Comparison of ENCODE assay signal across 11 mouse cellular contexts in the genomic region with DNA sequence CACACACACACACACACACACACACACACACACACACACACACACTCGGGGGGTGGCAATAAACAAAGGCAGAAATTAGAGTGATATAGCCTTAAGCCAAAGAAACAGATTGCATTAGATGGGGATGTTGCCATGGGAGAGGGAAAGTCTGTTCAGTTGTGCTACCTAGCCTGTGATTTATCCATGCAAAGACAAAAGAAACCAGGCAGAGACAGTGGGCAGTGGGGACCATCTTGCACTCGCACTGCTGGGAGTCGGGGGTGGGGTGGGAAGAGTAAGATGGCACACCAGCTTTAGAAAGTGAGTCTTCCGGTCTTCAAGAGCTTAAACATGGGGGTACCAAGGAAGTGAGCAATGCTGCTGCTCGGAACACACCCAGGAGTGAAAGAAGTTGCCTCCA. TPM values are rescaled to one million over a fixed set of nuclear protein-coding genes. Genes with fewer than 3 reads are reported as not detected.
DNase-seq lines count a peak whose midpoint lies in the region; ATAC-seq and TF ChIP-seq lines count a peak whose summit lies in the region.
"Had no signal": no experiment of that assay in that cellular context is flagged by ENCODE, and none has a peak within 500 bp of the region (broad histone marks: within the 10 kb centered on the region; RNA-seq: fewer than 3 reads in every experiment).

No protein-coding gene starts in this region.

- 0 out of 2 replicates have a peak overlapping the region, but pooled peaks have one; percentile 20 for H3K27ac ChIP-seq in forebrain, embryonic 10.5 days
- no peak overlapping the region for H3K27ac ChIP-seq in forebrain, embryonic 13.5 days
- peak overlapping the region; percentile 93; the same call in 1 of the 2 replicates for H3K27ac ChIP-seq in liver, embryonic 15.5 days (replicated peaks)
- H3K27ac ChIP-seq: midbrain, embryonic 15.5 days had no signal

- no peak for DNase-seq in forebrain, embryonic 10.5 days (ENCODE audit: extremely low spot score, low spot score)
- peak; percentile 33 to 38 for DNase-seq in layer of hippocampus, adult 8-10 months (ENCODE audit: low spot score in 2 of 2)
- DNase-seq in layer of hippocampus, adult 9-10 months (ENCODE audit: low spot score) = no peak
- DNase-seq in brain, embryonic 14.5 days (ENCODE audit: low read depth) = peak; percentile 20
- DNase-seq in adrenal gland, postnatal 10 days = no peak
- no peak for DNase-seq in cerebellum, postnatal 25 days
- DNase-seq: cerebellum, postnatal 14 days; kidney, postnatal 4 days had no signal

- no peaks in the 10 kb centered on the region for H3K36me3 ChIP-seq in forebrain, embryonic 10.5 days (replicated peaks)
- H3K36me3 ChIP-seq in forebrain, embryonic 13.5 days (ENCODE audit: poor library complexity, severe bottlenecking) = no peaks in the 10 kb centered on the region
- H3K36me3 ChIP-seq in liver, embryonic 15.5 days (replicated peaks) = no peaks in the 10 kb centered on the region
- H3K36me3 ChIP-seq: midbrain, embryonic 15.5 days had no signal

- WGBS in forebrain, embryonic 10.5 days = 79% methylated on average over 5 of the region's 5 CpGs
- 78% methylated on average over 5 of the region's 5 CpGs for WGBS in forebrain, embryonic 13.5 days
- WGBS in liver, embryonic 15.5 days (ENCODE audit: insufficient replicate concordance) = 70% methylated on average over 5 of the region's 5 CpGs

- no peak overlapping the region for H3K4me2 ChIP-seq in forebrain, embryonic 13.5 days
- H3K4me2 ChIP-seq in liver, embryonic 15.5 days = peak overlapping the region; percentile 62

- ATAC-seq in forebrain, embryonic 13.5 days = no peak
- ATAC-seq in liver, embryonic 15.5 days (ENCODE audit: insufficient read depth) = no peak
- ATAC-seq: midbrain, embryonic 15.5 days had no signal

- no peaks in the 10 kb centered on the region for H3K9me3 ChIP-seq in forebrain, embryonic 10.5 days
- no peaks in the 10 kb centered on the region for H3K9me3 ChIP-seq in forebrain, embryonic 13.5 days (replicated peaks)
- no peaks in the 10 kb centered on the region for H3K9me3 ChIP-seq in liver, embryonic 15.5 days (replicated peaks)
- H3K9me3 ChIP-seq: midbrain, embryonic 15.5 days had no signal

- H3K27me3 ChIP-seq in forebrain, embryonic 10.5 days (ENCODE audit: poor library complexity, severe bottlenecking) = no peaks in the 10 kb centered on the region
- no peaks in the 10 kb centered on the region for H3K27me3 ChIP-seq in forebrain, embryonic 13.5 days
- H3K27me3 ChIP-seq in liver, embryonic 15.5 days = 0 out of 2 replicates have a peak, but pooled peaks cover 7% of the 10 kb centered on the region
- H3K27me3 ChIP-seq: midbrain, embryonic 15.5 days had no signal

- no peak for TF ChIP-seq CTCF in brain, embryonic 14.5 days (IDR thresholded peaks at IDR 0.05; ENCODE audit: borderline replicate concordance, extremely low read depth, insufficient read depth, insufficient read length)

- peaks cover 26% of the 10 kb centered on the region for H3K4me1 ChIP-seq in forebrain, embryonic 10.5 days
- H3K4me1 ChIP-seq in forebrain, embryonic 13.5 days = 0 out of 2 replicates have a peak, but pooled peaks cover 7% of the 10 kb centered on the region
- peaks cover 62% of the 10 kb centered on the region for H3K4me1 ChIP-seq in liver, embryonic 15.5 days (replicated peaks)
- H3K4me1 ChIP-seq: midbrain, embryonic 15.5 days had no signal

- TF ChIP-seq POLR2A in brain, embryonic 14.5 days (IDR thresholded peaks at IDR 0.05; ENCODE audit: borderline replicate concordance, extremely low read depth, insufficient read depth, insufficient read length, poor library complexity, severe bottlenecking) = no peak

- H3K9ac ChIP-seq in forebrain, embryonic 13.5 days = no peak overlapping the region
- H3K9ac ChIP-seq in liver, embryonic 15.5 days = no peak overlapping the region
- H3K9ac ChIP-seq: midbrain, embryonic 15.5 days had no signal

- H3K4me3 ChIP-seq in forebrain, embryonic 10.5 days = no peak overlapping the region
- no peak overlapping the region for H3K4me3 ChIP-seq in forebrain, embryonic 13.5 days
- H3K4me3 ChIP-seq in liver, embryonic 15.5 days (replicated peaks) = no peak overlapping the region
- H3K4me3 ChIP-seq: midbrain, embryonic 15.5 days had no signal

RNA-seq across cellular contexts. Expression of a gene that starts 14.0 kb away (rescaled TPM):
- polyA plus RNA-seq in forebrain, embryonic 10.5 days (2016; fragmentation: Nextera tagmentation; extraction: Ambion mirVana) = 42.1 and 44.8 TPM in 2 replicates
- 44.2 and 47.2 TPM in 2 replicates for polyA plus RNA-seq in forebrain, embryonic 13.5 days (2015; fragmentation: Nextera tagmentation; extraction: Ambion mirVana)
- 100 to 1,000 TPM in 1 of 4 experiments, 10 to 100 TPM in 3; 89.3 to 107 (median 96.8) TPM for total RNA-seq in layer of hippocampus, adult 8-10 months (2022)
- 100 and 112 TPM in 2 replicates for polyA plus RNA-seq in brain, embryonic 14.5 days (2012; rRNA removed)
- polyA plus RNA-seq in liver, embryonic 15.5 days (2015; fragmentation: Nextera tagmentation; extraction: Ambion mirVana) = 13.3 and 17.4 TPM in 2 replicates
- 10 to 100 TPM; 84.9 to 94.1 TPM for total RNA-seq in adrenal gland, postnatal 10 days (2021)

RNA-seq across cellular contexts. Expression of a gene that starts 22.5 kb away (rescaled TPM):
- 740 and 785 TPM in 2 replicates for polyA plus RNA-seq in forebrain, embryonic 10.5 days (2016; fragmentation: Nextera tagmentation; extraction: Ambion mirVana)
- 667 and 695 TPM in 2 replicates for polyA plus RNA-seq in forebrain, embryonic 13.5 days (2015; fragmentation: Nextera tagmentation; extraction: Ambion mirVana)
- 100 to 1,000 TPM; 235 to 288 (median 259) TPM for total RNA-seq in layer of hippocampus, adult 8-10 months (2022)
- polyA plus RNA-seq in brain, embryonic 14.5 days (2012; rRNA removed) = 147 and 167 TPM in 2 replicates
- 499 and 578 TPM in 2 replicates for polyA plus RNA-seq in liver, embryonic 15.5 days (2015; fragmentation: Nextera tagmentation; extraction: Ambion mirVana)
- total RNA-seq in adrenal gland, postnatal 10 days (2021) = 100 to 1,000 TPM; 300 to 322 TPM

Comparison
In these comparisons a context has a peak if more than half of its experiments do, and no peak if none do; other contexts are left out.
1. DNase-seq: peak in layer of hippocampus, adult 8-10 months (2 of 2) and brain, embryonic 14.5 days (single experiment); none in forebrain, embryonic 10.5 days (single experiment), layer of hippocampus, adult 9-10 months (single experiment), adrenal gland, postnatal 10 days (single experiment) and cerebellum, postnatal 25 days (0 of 2).